Mouse (Mus musculus) urinary bladder, adult 2 months (tissue): ENCODE results near the gene Sertad4. TPM values are rescaled to one million over a fixed set of nuclear protein-coding genes. Genes with fewer than 3 reads are reported as not detected.

Experiments used
- DNase-seq: peaks from one replicate; pipeline ENCODE4 v3.0.0; 2022; ENCODE audit warnings: low spot score
- polyA plus RNA-seq: library from polyadenylated mRNA; depleted of rRNA; stranded (reverse); fragments of >200 nt; gene quantifications from 2 replicates; pipeline ENCODE4 v1.2.3, GENCODE M21; 2012

Sertad4 gene
- polyA plus RNA-seq, 1 experiment: 13.8 TPM

- DNase-seq: no peak
Measured at GRCm38 (mm10) chr1:192851640-192852039, 3.9 kb downstream of the Sertad4 start.

GRCm38 (mm10) chr1:192851126-192851525, 4.4 kb downstream of the Sertad4 start:
- no peak for DNase-seq

- DNase-seq: no peak
Measured at GRCm38 (mm10) chr1:192849616-192850015, 5.9 kb downstream of the Sertad4 start.

- no peak for DNase-seq
Measured at GRCm38 (mm10) chr1:192847254-192847653, 8.3 kb downstream of the Sertad4 start.

- DNase-seq: no peak
Measured at GRCm38 (mm10) chr1:192841094-192841813, 14.3 kb downstream of the Sertad4 start.

GRCm38 (mm10) chr1:192840655-192841054, 14.9 kb downstream of the Sertad4 start:
- no peak for DNase-seq

- no peak for DNase-seq
Measured at GRCm38 (mm10) chr1:192835211-192835681, 20.3 kb downstream of the Sertad4 start.

GRCm38 (mm10) chr1:192834361-192835210, 21.0 kb downstream of the Sertad4 start:
- no peak for DNase-seq

GRCm38 (mm10) chr1:192833586-192833985, 22.0 kb downstream of the Sertad4 start:
- DNase-seq: no peak

- DNase-seq: no peak
Measured at GRCm38 (mm10) chr1:192833097-192833496, 22.5 kb downstream of the Sertad4 start.

GRCm38 (mm10) chr1:192832338-192832737, 23.2 kb downstream of the Sertad4 start:
- DNase-seq: no peak

- DNase-seq: no peak
Measured at GRCm38 (mm10) chr1:192830444-192830843, 25.1 kb downstream of the Sertad4 start.

GRCm38 (mm10) chr1:192828928-192829327, 26.6 kb downstream of the Sertad4 start:
- no peak for DNase-seq

GRCm38 (mm10) chr1:192827955-192828354, 27.6 kb downstream of the Sertad4 start:
- DNase-seq: no peak

- DNase-seq: no peak
Measured at GRCm38 (mm10) chr1:192825746-192826145, 29.8 kb downstream of the Sertad4 start.

- DNase-seq: no peak
Measured at GRCm38 (mm10) chr1:192822652-192823525, 32.7 kb downstream of the Sertad4 start.

- no peak for DNase-seq
Measured at GRCm38 (mm10) chr1:192822309-192822651, 33.3 kb downstream of the Sertad4 start.

GRCm38 (mm10) chr1:192818334-192818733, 37.2 kb downstream of the Sertad4 start:
- no peak for DNase-seq

GRCm38 (mm10) chr1:192815789-192816188, 39.8 kb downstream of the Sertad4 start:
- DNase-seq: no peak

- no peak for DNase-seq
Measured at GRCm38 (mm10) chr1:192814700-192815099, 40.9 kb downstream of the Sertad4 start.

GRCm38 (mm10) chr1:192812758-192813157, 42.8 kb downstream of the Sertad4 start:
- DNase-seq: no peak

GRCm38 (mm10) chr1:192812290-192812689, 43.3 kb downstream of the Sertad4 start:
- no peak for DNase-seq
